Mouse (Mus musculus): ENCODE measurements around the gene Mamld1. TPM values are rescaled to one million over a fixed set of nuclear protein-coding genes. Genes with fewer than 3 reads are reported as not detected.

Gene Mamld1
- polyA plus RNA-seq, 1 experiment from 2014 or later: 0.27 TPM

GRCm38 (mm10) chrX:71125013-71125412 lies 75.0 kb downstream of the Mamld1 start:
- Histone ChIP-seq H3K4me2 (ENCODE audit: low read depth, low read length) (no peak overlapping the region), H3K36me3 (replicated peaks; ENCODE audit: insufficient read depth, low read length) (no peaks in the 10 kb centered on the region), H3K4me3 (ENCODE audit: low read depth, low read length) (no peak overlapping the region), H3K9ac (replicated peaks) (no peak overlapping the region), H3K9me3 (ENCODE audit: low read length) (no peaks in the 10 kb centered on the region), H3K4me1 (ENCODE audit: insufficient read depth) (no peaks in the 10 kb centered on the region), H3K27me3 (ENCODE audit: insufficient read depth, low read length) (no peaks in the 10 kb centered on the region), H3K27ac (ENCODE audit: low read depth) (no peak overlapping the region)
- no peak for DNase-seq
- TF ChIP-seq EP300 (IDR thresholded peaks at IDR 0.05; ENCODE audit: low read depth) (no peak), CTCF (IDR thresholded peaks at IDR 0.05; ENCODE audit: low read depth) (no peak)
- no peak for ATAC-seq
- whole genome bisulfite sequencing (ENCODE audit: insufficient replicate concordance): 80% methylated on average over 7 of the region's 7 CpGs

DNA sequence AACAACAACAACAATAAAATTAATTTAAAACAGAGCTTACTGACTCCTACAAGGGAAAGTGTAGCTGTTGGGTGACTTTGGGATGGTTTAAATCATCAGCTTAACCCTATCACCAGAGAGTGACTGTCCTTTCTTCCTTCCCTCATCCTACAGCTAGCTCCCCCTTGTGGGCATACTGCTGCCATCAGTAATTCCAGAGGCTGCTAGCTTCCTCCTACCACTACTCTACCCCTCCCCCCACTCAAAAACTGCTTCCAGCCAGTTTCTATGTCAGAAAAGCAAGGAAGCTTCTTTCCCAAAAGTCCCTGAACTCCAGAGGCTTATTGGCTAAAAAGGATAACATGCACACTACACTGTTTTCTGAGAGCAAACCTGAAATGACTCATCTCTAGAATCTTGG lies 81.4 kb downstream of the Mamld1 start:
- Histone ChIP-seq H3K27ac (ENCODE audit: low read depth) (no peak overlapping the region), H3K36me3 (replicated peaks; ENCODE audit: insufficient read depth, low read length) (no peaks in the 10 kb centered on the region), H3K4me3 (ENCODE audit: low read depth, low read length) (no peak overlapping the region), H3K4me1 (ENCODE audit: insufficient read depth) (no peaks in the 10 kb centered on the region), H3K4me2 (ENCODE audit: low read depth, low read length) (no peak overlapping the region), H3K27me3 (ENCODE audit: insufficient read depth, low read length) (no peaks in the 10 kb centered on the region), H3K9me3 (ENCODE audit: low read length) (no peaks in the 10 kb centered on the region), H3K9ac (replicated peaks) (no peak overlapping the region)
- peak; percentile 50 for TF ChIP-seq CTCF (IDR thresholded peaks at IDR 0.05; ENCODE audit: low read depth)
- TF ChIP-seq EP300 (IDR thresholded peaks at IDR 0.05; ENCODE audit: low read depth): no peak
- DNase-seq (no peak), ATAC-seq (no peak)

DNA sequence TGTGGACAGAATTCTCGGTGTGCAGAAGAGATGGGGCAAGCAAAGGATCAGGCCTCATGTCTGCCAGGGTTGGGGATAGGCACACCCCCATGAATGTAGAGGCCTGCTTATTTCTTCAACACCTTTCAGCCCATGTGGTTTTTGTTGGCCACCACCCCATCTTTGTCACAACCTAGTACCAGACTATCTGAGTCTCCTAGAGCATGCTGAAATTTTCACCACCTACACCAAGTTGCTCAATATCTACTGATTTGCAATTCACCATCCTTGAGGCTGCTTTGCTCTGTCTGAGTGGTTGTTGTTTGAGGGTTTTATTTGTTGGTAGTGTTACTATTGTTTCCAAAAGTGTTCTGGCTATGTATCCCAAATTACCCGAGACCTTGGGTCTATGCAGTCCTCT lies 91.3 kb downstream of the Mamld1 start:
- Histone ChIP-seq H3K4me3 (ENCODE audit: low read depth, low read length) (no peak overlapping the region), H3K36me3 (replicated peaks; ENCODE audit: insufficient read depth, low read length) (no peaks in the 10 kb centered on the region), H3K27ac (ENCODE audit: low read depth) (no peak overlapping the region), H3K4me2 (ENCODE audit: low read depth, low read length) (no peak overlapping the region), H3K9me3 (ENCODE audit: low read length) (no peaks in the 10 kb centered on the region), H3K4me1 (ENCODE audit: insufficient read depth) (no peaks in the 10 kb centered on the region), H3K27me3 (ENCODE audit: insufficient read depth, low read length) (no peaks in the 10 kb centered on the region), H3K9ac (replicated peaks) (no peak overlapping the region)
- DNase-seq: no peak
- ATAC-seq: no peak
- WGBS (ENCODE audit: insufficient replicate concordance): 50% methylated on average over 2 of the region's 2 CpGs
- TF ChIP-seq CTCF (IDR thresholded peaks at IDR 0.05; ENCODE audit: low read depth) (no peak), EP300 (IDR thresholded peaks at IDR 0.05; ENCODE audit: low read depth) (no peak)

- Histone ChIP-seq H3K27ac (ENCODE audit: low read depth) (no peak overlapping the region), H3K36me3 (replicated peaks; ENCODE audit: insufficient read depth, low read length) (no peaks in the 10 kb centered on the region), H3K9ac (replicated peaks) (no peak overlapping the region), H3K4me3 (ENCODE audit: low read depth, low read length) (no peak overlapping the region), H3K4me2 (ENCODE audit: low read depth, low read length) (no peak overlapping the region), H3K9me3 (ENCODE audit: low read length) (no peaks in the 10 kb centered on the region), H3K27me3 (ENCODE audit: insufficient read depth, low read length) (peaks cover 3% of the 10 kb centered on the region; the same call in 1 of the 2 replicates), H3K4me1 (ENCODE audit: insufficient read depth) (no peaks in the 10 kb centered on the region)
- TF ChIP-seq EP300 (IDR thresholded peaks at IDR 0.05; ENCODE audit: low read depth) (no peak), CTCF (IDR thresholded peaks at IDR 0.05; ENCODE audit: low read depth) (0 out of 2 replicates have a peak, but pooled peaks have one; percentile 16)
- no peak for DNase-seq
- ATAC-seq: no peak
- 44% methylated on average over 1 of the region's 1 CpGs for WGBS (ENCODE audit: insufficient replicate concordance)
These were observed 99.5 kb downstream of the Mamld1 start for GRCm38 (mm10) chrX:71149441-71150050.

- TF ChIP-seq EP300 (IDR thresholded peaks at IDR 0.05; ENCODE audit: low read depth) (no peak), CTCF (IDR thresholded peaks at IDR 0.05; ENCODE audit: low read depth) (no peak)
- H3K9me3 ChIP-seq (ENCODE audit: low read length): no peaks in the 10 kb centered on the region
- no peak overlapping the region for H3K9ac ChIP-seq (replicated peaks)
- DNase-seq: no peak
- no peak overlapping the region for H3K4me3 ChIP-seq (ENCODE audit: low read depth, low read length)
- no peak for ATAC-seq
- no peak overlapping the region for H3K4me2 ChIP-seq (ENCODE audit: low read depth, low read length)
- no peaks in the 10 kb centered on the region for H3K36me3 ChIP-seq (replicated peaks; ENCODE audit: insufficient read depth, low read length)
- no peaks in the 10 kb centered on the region for H3K4me1 ChIP-seq (ENCODE audit: insufficient read depth)
- H3K27me3 ChIP-seq (ENCODE audit: insufficient read depth, low read length): peaks cover 3% of the 10 kb centered on the region; the same call in 1 of the 2 replicates
- WGBS (ENCODE audit: insufficient replicate concordance): 81% methylated on average over 4 of the region's 4 CpGs
- H3K27ac ChIP-seq (ENCODE audit: low read depth): no peak overlapping the region
These were observed 100.5 kb downstream of the Mamld1 start for GRCm38 (mm10) chrX:71150551-71151001.

GRCm38 (mm10) chrX:71181526-71181925 lies 131.5 kb downstream of the Mamld1 start:
- no peak for ATAC-seq

More at GRCm38 (mm10) chrX:71181526-71181925, 131.5 kb downstream of the Mamld1 start:
- Histone ChIP-seq H3K4me1 (ENCODE audit: insufficient read depth) (no peaks in the 10 kb centered on the region), H3K4me2 (ENCODE audit: low read depth, low read length) (no peak overlapping the region), H3K27me3 (ENCODE audit: insufficient read depth, low read length) (peaks cover 5% of the 10 kb centered on the region; the same call in 1 of the 2 replicates), H3K27ac (ENCODE audit: low read depth) (no peak overlapping the region), H3K36me3 (replicated peaks; ENCODE audit: insufficient read depth, low read length) (no peaks in the 10 kb centered on the region), H3K9ac (replicated peaks) (no peak overlapping the region), H3K9me3 (ENCODE audit: low read length) (no peaks in the 10 kb centered on the region), H3K4me3 (ENCODE audit: low read depth, low read length) (no peak overlapping the region)
- DNase-seq: no peak
- 77% methylated on average over 3 of the region's 3 CpGs for WGBS (ENCODE audit: insufficient replicate concordance)
- TF ChIP-seq CTCF (IDR thresholded peaks at IDR 0.05; ENCODE audit: low read depth) (no peak), EP300 (IDR thresholded peaks at IDR 0.05; ENCODE audit: low read depth) (no peak)
